Mouse (Mus musculus) macrophage (primary cell): ENCODE results near the gene Atp2c1. TPM values are rescaled to one million over a fixed set of nuclear protein-coding genes. Genes with fewer than 3 reads are reported as not detected.

ENCODE experiments used
- H3K27ac ChIP-seq: fragments of 350-480 bp; formaldehyde crosslinking; 2 replicates; pipeline ENCODE4 v1.9.0; 2021
- H3K36me3 ChIP-seq: fragments of 350-480 bp; formaldehyde crosslinking; 2 replicates; pipeline ENCODE4 v1.9.0; 2021; ENCODE audit errors: inconsistent target
- H3K4me3 ChIP-seq: fragments of 350-480 bp; formaldehyde crosslinking; 2 replicates; pipeline ENCODE4 v1.9.0; 2021; ENCODE audit errors: inconsistent target
- H3K79me2 ChIP-seq: fragments of 350-480 bp; formaldehyde crosslinking; 2 replicates; pipeline ENCODE4 v1.9.0; 2021; ENCODE audit errors: inconsistent target
- WGBS: methylation state at CpG from one replicate; pipeline ENCODE4 v1.1.7; 2026; ENCODE audit warnings: inconsistent platforms; ENCODE audit not compliant: missing documents; 5-methylcytosine and 5-hydroxymethylcytosine counted together
- polyA plus RNA-seq: library from polyadenylated mRNA; stranded (reverse); fragments of 250-400 nt; gene quantifications from 3 replicates; pipeline ENCODE4 v1.2.4, GENCODE M21; 2018; ENCODE audit warnings: inconsistent platforms
- total RNA-seq, 78 experiments: library from RNA; depleted of rRNA; stranded (reverse); fragments of 250-400 nt; gene quantifications; 1 replicate in 9 of 78; 2 replicates in 24 of 78; 3 replicates in 43 of 78; 4 replicates in 2 of 78; pipeline ENCODE4 v1.2.4; 2018; ENCODE audit warnings: inconsistent platforms in 56 of 78

Gene Atp2c1
- total RNA-seq (2018; cell fraction: chromatin; rRNA removed) = 100 to 1,000 TPM; 136 to 319 (median 185) TPM
- 10 to 100 TPM; 47.2 to 76.4 (median 64.0) TPM for total RNA-seq (2018; cell fraction: cytosol; rRNA removed)
- total RNA-seq (2018; cell fraction: nucleus; rRNA removed) = 100 to 1,000 TPM in 25 of 26 experiments, 10 to 100 TPM in 1; 90.4 to 151 (median 122) TPM
- polyA plus RNA-seq = 36.1 to 58.6 TPM (median 52.3 TPM) in 3 replicates

DNA sequence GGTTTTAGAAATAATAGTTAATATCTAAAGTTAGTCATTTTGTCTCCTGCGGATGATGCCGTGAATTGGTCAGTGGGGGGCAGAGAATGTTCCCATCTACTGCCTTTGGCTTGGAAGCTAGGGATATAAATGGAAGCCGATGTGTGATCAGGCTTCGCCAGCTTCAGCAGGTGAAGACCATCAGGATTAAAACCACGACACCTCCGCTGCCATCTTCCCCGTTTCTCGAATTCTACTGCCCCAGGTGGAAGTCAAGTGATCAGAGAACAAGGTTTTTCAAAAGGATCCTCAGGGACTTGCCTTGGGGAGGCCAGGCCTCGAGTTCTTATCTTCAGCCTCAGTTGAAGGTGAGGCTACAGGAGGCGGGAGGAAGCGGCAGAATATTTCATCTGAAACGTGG, at the start of gene Atp2c1:
Gene Atp2c1 (minus strand): TSS at position 101 of the 400 bp plus-strand sequence.
- WGBS = 92% methylated on average over 12 of the region's 12 CpGs
- Histone ChIP-seq H3K36me3 (no peaks in the 10 kb centered on the region), H3K79me2 (no peaks in the 10 kb centered on the region), H3K4me3 (no peak within 1 kb of the TSS), H3K27ac (no peak within 1 kb of the TSS)

DNA sequence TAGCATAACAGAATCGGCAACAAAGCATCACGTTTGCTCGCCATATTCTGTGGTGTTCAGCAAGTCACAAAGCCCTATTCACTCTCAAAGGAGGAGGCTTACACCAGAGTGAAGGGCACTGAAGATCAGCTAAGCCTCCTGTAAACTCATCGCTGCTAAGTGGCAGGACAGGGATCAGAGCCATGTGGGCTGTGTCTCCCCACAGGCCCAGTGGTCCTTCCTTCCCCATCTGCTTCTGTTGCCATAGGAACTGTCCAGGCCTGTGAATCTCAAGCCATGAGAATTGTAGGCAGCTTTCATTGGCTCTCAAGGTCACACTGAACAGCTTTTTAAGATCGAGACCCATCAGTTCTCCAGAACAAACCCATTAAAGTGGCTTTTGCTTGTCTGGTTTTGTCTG, 30.3 kb upstream of the Atp2c1 start:
- no peak overlapping the region for H3K4me3 ChIP-seq
- 93% methylated on average over 5 of the region's 5 CpGs for WGBS
- H3K36me3 ChIP-seq = no peaks in the 10 kb centered on the region
- no peak overlapping the region for H3K27ac ChIP-seq
- no peaks in the 10 kb centered on the region for H3K79me2 ChIP-seq

DNA sequence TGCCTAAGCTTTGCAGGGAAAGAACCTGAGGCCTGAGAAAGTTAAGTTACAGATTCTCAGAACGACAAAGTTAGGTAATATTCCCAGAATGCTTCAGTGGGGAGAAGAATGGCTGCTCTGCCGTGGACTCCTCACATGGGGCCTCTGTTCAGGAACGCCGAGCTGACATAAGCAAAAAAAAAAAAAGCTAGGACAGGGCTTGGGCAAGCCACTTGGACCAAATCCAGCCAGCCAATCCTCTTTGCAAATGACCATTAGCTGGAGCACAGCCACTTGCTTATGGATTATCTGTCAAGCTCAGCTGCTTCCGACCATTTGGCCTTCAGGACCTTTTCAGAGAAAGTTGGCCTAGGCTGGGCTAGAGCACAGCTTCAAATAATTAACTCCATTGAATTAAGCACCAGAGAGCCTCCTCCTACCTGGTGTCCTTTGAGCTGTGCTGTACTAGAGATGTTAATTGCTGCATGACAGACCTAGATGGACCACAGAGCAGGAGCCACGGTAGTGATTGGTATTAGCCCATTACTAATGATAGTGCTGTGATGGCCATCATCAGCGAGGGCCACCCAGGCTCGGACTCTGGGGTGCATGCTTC, 29.1 kb upstream of the Atp2c1 start:
- Histone ChIP-seq H3K79me2 (no peaks in the 10 kb centered on the region), H3K27ac (no peak overlapping the region), H3K4me3 (no peak overlapping the region), H3K36me3 (no peaks in the 10 kb centered on the region)
- WGBS = 82% methylated on average over 8 of the region's 8 CpGs

DNA sequence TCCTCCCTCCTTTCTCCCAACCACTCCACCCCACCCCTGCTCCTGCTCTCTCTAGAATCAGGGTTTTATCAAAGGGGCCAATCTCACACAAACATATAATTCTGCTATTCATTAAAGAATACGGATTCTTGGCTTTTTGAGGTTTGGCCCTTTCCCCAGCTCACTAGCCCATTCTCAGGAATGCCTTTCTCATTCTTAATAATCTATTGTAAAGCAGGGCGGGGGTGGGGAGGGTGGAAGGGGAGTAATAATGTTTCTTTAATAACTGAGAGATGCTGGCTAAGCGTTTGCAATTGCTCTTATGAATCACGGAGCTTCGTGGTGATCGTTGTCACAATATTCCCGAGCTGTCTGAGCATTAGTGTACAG, 27.3 kb upstream of the Atp2c1 start:
- Histone ChIP-seq H3K36me3 (no peaks in the 10 kb centered on the region), H3K79me2 (no peaks in the 10 kb centered on the region), H3K27ac (no peak overlapping the region), H3K4me3 (no peak overlapping the region)
- 66% methylated on average over 7 of the region's 7 CpGs for WGBS

DNA sequence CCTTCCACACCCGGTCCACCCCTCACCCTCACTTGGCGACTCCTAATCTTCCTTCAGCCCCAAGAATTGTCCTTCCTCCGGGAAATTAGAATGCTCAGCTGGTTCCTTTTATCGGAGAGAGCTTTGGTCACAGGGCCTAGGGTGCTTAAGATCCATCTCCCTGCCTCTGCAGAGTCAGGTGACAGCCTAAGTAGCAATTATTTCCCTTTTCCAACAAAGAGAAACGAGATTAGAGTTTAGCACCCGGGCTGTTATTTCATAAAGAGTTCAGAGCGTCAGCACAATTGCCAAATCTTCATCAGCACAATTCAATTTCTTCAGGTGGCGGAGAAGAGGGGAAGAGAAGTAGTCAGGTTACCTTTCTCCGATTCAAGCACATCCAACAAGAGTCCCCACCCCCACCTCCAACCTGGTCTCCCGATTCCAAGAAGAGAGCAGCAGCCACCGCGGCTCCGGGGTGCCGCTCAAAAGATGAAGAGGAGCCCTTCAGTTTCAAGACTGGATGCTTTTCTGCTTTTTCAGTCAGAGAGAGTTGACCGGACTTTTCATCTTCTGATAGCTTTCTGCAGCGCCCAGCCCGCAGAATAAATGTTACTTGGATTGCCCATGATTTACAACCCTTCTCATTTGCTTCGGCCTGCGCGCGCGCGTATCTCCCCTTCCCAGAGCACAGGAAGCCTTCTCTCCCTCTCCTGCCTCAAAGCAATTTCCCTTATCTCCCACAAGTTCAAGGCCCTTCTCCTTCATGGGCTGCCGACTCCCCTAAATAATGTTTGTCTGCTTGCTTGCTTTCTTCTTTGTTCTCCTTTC, 26.7 kb upstream of the Atp2c1 start:
- Histone ChIP-seq H3K36me3 (no peaks in the 10 kb centered on the region), H3K27ac (no peak overlapping the region), H3K79me2 (no peaks in the 10 kb centered on the region), H3K4me3 (no peak overlapping the region)
- WGBS = 12% methylated on average over 24 of the region's 24 CpGs

DNA sequence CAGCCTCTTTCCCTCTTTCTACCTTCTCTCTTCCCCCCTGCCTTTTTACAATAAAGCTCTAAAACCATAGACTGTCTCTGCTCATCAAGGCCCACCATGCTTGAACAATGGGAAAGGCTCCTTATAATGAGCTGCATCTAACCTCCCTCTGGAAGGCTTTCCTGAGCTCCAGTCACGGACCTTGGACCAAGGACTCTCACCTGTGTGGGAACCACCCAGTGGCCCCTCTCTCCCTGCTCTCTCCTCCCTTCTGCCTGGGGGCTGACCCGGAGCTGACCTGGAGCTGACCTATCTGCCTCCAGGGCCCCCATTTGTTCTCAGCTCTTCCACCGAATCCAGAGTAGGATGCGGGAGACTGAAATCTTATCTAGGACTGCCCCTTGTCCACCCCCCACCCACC, 24.3 kb upstream of the Atp2c1 start:
- 92% methylated on average over 4 of the region's 4 CpGs for WGBS

DNA sequence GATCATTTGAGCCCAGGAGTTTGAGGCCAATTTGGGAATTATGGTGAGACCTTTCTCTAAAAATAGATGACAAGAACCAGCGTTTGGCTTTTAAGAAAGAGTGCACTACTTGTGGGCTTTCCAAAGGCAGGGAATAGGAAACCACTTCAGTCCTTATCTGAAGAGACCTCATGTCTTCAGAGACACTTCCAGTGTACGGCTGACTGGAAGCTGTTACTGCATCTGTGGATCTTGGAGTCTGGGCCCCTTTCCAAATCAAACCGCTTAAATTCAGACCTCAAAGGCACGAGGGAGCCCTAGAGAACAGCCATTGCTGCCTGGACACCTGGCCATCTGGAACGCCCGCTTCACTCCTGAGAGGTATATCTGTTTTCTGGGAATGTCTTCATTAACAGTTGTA, 22.0 kb upstream of the Atp2c1 start:
- no peak overlapping the region for H3K27ac ChIP-seq
- no peaks in the 10 kb centered on the region for H3K36me3 ChIP-seq
- 87% methylated on average over 6 of the region's 6 CpGs for WGBS
- no peak overlapping the region for H3K4me3 ChIP-seq
- H3K79me2 ChIP-seq = no peaks in the 10 kb centered on the region

More for the DNA sequence above, 24.3 kb upstream of the Atp2c1 start:
- Histone ChIP-seq H3K36me3 (no peaks in the 10 kb centered on the region), H3K27ac (no peak overlapping the region), H3K79me2 (no peaks in the 10 kb centered on the region), H3K4me3 (no peak overlapping the region)

GRCm38 (mm10) chr9:105544013-105544750, 17.1 kb upstream of the Atp2c1 start:
- Histone ChIP-seq H3K79me2 (no peaks in the 10 kb centered on the region), H3K27ac (no peak overlapping the region), H3K4me3 (no peak overlapping the region), H3K36me3 (no peaks in the 10 kb centered on the region)
- 93% methylated on average over 8 of the region's 8 CpGs for WGBS

- no peak overlapping the region for H3K27ac ChIP-seq
- 85% methylated on average over 8 of the region's 8 CpGs for WGBS
- no peak overlapping the region for H3K4me3 ChIP-seq
Measured at GRCm38 (mm10) chr9:105537473-105537872, 10.4 kb upstream of the Atp2c1 start.

GRCm38 (mm10) chr9:105536877-105537276, 9.8 kb upstream of the Atp2c1 start:
- H3K4me3 ChIP-seq = no peak overlapping the region
- no peak overlapping the region for H3K27ac ChIP-seq
- H3K36me3 ChIP-seq = no peaks in the 10 kb centered on the region
- H3K79me2 ChIP-seq = no peaks in the 10 kb centered on the region
- WGBS = 80% methylated on average over 10 of the region's 10 CpGs

More at GRCm38 (mm10) chr9:105537473-105537872, 10.4 kb upstream of the Atp2c1 start:
- H3K79me2 ChIP-seq = no peaks in the 10 kb centered on the region
- no peaks in the 10 kb centered on the region for H3K36me3 ChIP-seq

- H3K4me3 ChIP-seq = no peak overlapping the region
- WGBS = 94% methylated on average over 4 of the region's 4 CpGs
- H3K36me3 ChIP-seq = no peaks in the 10 kb centered on the region
- H3K27ac ChIP-seq = no peak overlapping the region
- H3K79me2 ChIP-seq = no peaks in the 10 kb centered on the region
Measured at GRCm38 (mm10) chr9:105525355-105525754, 1.8 kb downstream of the Atp2c1 start.

DNA sequence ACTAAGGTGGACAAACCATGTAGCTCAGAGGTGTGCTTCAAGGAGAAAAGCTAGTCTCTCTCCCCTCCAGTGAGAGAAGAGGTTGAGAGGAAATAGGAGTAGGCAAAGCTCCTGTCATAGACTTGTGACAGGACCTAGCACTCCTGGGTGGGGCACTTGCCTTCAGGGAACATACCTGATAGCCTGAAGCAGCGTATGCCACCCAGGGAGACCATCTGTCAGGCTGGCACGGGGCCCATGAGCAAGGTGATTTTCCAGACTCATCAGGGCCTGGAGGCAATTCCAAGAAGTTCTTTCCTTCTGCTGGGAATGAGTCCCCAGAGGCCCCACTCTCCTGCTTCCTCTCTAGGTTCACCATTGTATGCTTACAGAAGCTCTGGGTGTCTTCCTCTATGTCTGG, 4.1 kb downstream of the Atp2c1 start:
- 96% methylated on average over 2 of the region's 2 CpGs for WGBS

GRCm38 (mm10) chr9:105522063-105522462, 5.1 kb downstream of the Atp2c1 start:
- H3K79me2 ChIP-seq = no peaks in the 10 kb centered on the region
- 26% methylated on average over 3 of the region's 3 CpGs for WGBS
- H3K36me3 ChIP-seq = no peaks in the 10 kb centered on the region
- H3K4me3 ChIP-seq = no peak overlapping the region
- H3K27ac ChIP-seq = no peak overlapping the region

More for the DNA sequence above, 4.1 kb downstream of the Atp2c1 start:
- Histone ChIP-seq H3K79me2 (no peaks in the 10 kb centered on the region), H3K36me3 (no peaks in the 10 kb centered on the region), H3K4me3 (no peak overlapping the region), H3K27ac (no peak overlapping the region)

DNA sequence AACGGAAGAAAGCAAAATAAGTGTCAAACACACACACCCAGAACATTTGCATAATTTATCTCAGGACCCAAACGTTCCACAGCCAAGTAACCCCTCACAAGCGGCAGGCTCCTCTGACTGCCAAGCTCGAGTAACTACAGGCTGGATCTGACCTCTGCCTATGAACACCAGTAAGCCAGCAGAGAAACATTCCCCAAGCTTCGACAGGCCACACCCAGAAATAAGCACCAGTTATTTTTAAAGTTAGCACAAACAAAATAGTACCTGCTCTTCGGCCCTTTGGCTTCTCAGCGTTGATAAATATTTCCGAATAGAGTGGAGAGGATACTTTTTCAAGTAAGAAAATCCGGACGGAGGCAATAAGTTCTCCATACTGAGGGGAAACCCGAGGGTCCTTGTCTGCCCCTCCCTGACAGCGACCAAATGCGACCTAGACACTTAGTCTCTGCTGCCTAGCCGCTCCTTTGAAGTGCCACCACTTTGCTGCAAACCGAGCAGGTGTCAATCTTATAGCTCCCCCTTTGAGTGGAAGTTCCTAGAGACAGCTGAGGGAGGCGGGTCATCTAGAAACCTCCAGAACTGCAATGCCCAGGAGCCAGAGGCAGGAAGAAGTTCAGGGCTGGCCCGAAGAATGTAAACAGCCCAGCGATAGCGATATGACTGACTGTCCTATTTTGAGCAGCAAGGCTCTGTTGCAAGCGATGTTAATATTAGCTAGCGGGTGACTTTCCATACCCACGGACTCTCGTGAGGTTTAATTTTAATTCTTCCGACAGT, 6.2 kb downstream of the Atp2c1 start:
- peak overlapping the region; percentile 34 for H3K4me3 ChIP-seq
- H3K36me3 ChIP-seq = no peaks in the 10 kb centered on the region
- 8% methylated on average over 24 of the region's 24 CpGs for WGBS
- no peaks in the 10 kb centered on the region for H3K79me2 ChIP-seq
- H3K27ac ChIP-seq = peak overlapping the region; percentile 13; the same call in 1 of the 2 replicates
